Mouse (Mus musculus): ENCODE data around the gene Cacng1.

Cacng1 gene

GRCm38 (mm10) chr11:107721057-107721456 is 4.7 kb upstream of the Cacng1 start:
- ChIA-PET POLR2A (interaction anchor here in 1 of 4 experiments (1.2 kb wide), 1 partner anchor 16 kb away, joined by 4 read pairs; no protein-coding TSS in a partner anchor), CTCF (interaction anchor here in 1 of 4 experiments (0.6 kb wide), 1 partner anchor 237 kb away, joined by 3 read pairs; no protein-coding TSS in a partner anchor)

GRCm38 (mm10) chr11:107720264-107721021 is 4.1 kb upstream of the Cacng1 start:
- ChIA-PET CTCF (interaction anchor here in 1 of 4 experiments (0.6 kb wide), 1 partner anchor 237 kb away, joined by 3 read pairs; no protein-coding TSS in a partner anchor), POLR2A (interaction anchor here in 1 of 4 experiments (1.2 kb wide), 1 partner anchor 16 kb away, joined by 4 read pairs; no protein-coding TSS in a partner anchor)

- CTCF ChIA-PET = no interaction called here
- POLR2A ChIA-PET = no interaction called here
Observed at GRCm38 (mm10) chr11:107714368-107714767, 2.0 kb downstream of the Cacng1 start.

GRCm38 (mm10) chr11:107710379-107710778 is 5.9 kb downstream of the Cacng1 start:
- CTCF ChIA-PET = interaction anchor here in 2 of 4 experiments (0.6 kb wide), 2 partner anchors 149 to 545 kb away, joined by 3 to 7 read pairs; no protein-coding TSS in a partner anchor
- POLR2A ChIA-PET = interaction anchor here in 1 of 4 experiments (1.0 kb wide), 1 partner anchor 13 kb away, joined by 3 read pairs; no protein-coding TSS in a partner anchor

GRCm38 (mm10) chr11:107707897-107708610 is 8.3 kb downstream of the Cacng1 start:
- ChIA-PET CTCF (no interaction called here), POLR2A (no interaction called here)

GRCm38 (mm10) chr11:107705476-107706074 is 10.7 kb downstream of the Cacng1 start:
- POLR2A ChIA-PET = interaction anchor here in 3 of 4 experiments (0.5 to 1.4 kb wide), 4 partner anchors 8 to 81 kb away, joined by 3 read pairs; no protein-coding TSS in a partner anchor
- CTCF ChIA-PET = interaction anchor here in 1 of 4 experiments (0.5 kb wide), 2 partner anchors 55 to 132 kb away, joined by 3 to 8 read pairs; no protein-coding TSS in a partner anchor

- POLR2A ChIA-PET = no interaction called here
- CTCF ChIA-PET = no interaction called here
Observed at GRCm38 (mm10) chr11:107705060-107705459, 11.3 kb downstream of the Cacng1 start.

- ChIA-PET POLR2A (interaction anchor here in 1 of 4 experiments (0.6 to 1.7 kb wide), 2 partner anchors 13 to 30 kb away, joined by 3 to 4 read pairs; no protein-coding TSS in a partner anchor), CTCF (no interaction called here)
Observed at GRCm38 (mm10) chr11:107703272-107704134, 12.8 kb downstream of the Cacng1 start.

GRCm38 (mm10) chr11:107699967-107700366 is 16.4 kb downstream of the Cacng1 start:
- POLR2A ChIA-PET = no interaction called here
- CTCF ChIA-PET = no interaction called here

- POLR2A ChIA-PET = interaction anchor here in 1 of 4 experiments (0.7 kb wide), 3 partner anchors 13 to 186 kb away, joined by 3 to 5 read pairs (median 3); no protein-coding TSS in a partner anchor
Observed at GRCm38 (mm10) chr11:107693338-107693737, 23.0 kb downstream of the Cacng1 start.

GRCm38 (mm10) chr11:107691569-107691968 is 24.8 kb downstream of the Cacng1 start:
- ChIA-PET CTCF (no interaction called here), POLR2A (interaction anchor here in 1 of 4 experiments (1.1 kb wide), 1 partner anchor 8 kb away, joined by 4 read pairs; no protein-coding TSS in a partner anchor)

More at GRCm38 (mm10) chr11:107693338-107693737, 23.0 kb downstream of the Cacng1 start:
- CTCF ChIA-PET = no interaction called here

GRCm38 (mm10) chr11:107688480-107688879 is 27.8 kb downstream of the Cacng1 start:
- CTCF ChIA-PET = interaction anchor here in 1 of 4 experiments (0.5 kb wide), 1 partner anchor 59 kb away, joined by 4 read pairs; no protein-coding TSS in a partner anchor
- POLR2A ChIA-PET = interaction anchor here in 2 of 4 experiments (0.6 to 1.2 kb wide), 2 partner anchors 13 to 127 kb away, joined by 3 to 4 read pairs; no protein-coding TSS in a partner anchor

- POLR2A ChIA-PET = interaction anchor here in 2 of 4 experiments (0.9 to 2.1 kb wide), 6 partner anchors 9 to 419 kb away, joined by 3 to 7 read pairs (median 4); no protein-coding TSS in a partner anchor
Observed at GRCm38 (mm10) chr11:107686290-107686689, 30.0 kb downstream of the Cacng1 start.

GRCm38 (mm10) chr11:107683544-107684465 is 32.5 kb downstream of the Cacng1 start:
- CTCF ChIA-PET = interaction anchor here in 1 of 4 experiments (0.6 kb wide), 1 partner anchor 521 kb away, joined by 5 read pairs; no protein-coding TSS in a partner anchor
- POLR2A ChIA-PET = interaction anchor here in 2 of 4 experiments (0.6 to 1.9 kb wide), 6 partner anchors 8 to 25 kb away, joined by 3 to 8 read pairs (median 4); no protein-coding TSS in a partner anchor

More at GRCm38 (mm10) chr11:107686290-107686689, 30.0 kb downstream of the Cacng1 start:
- CTCF ChIA-PET = interaction anchor here in 2 of 4 experiments (0.6 to 1.0 kb wide), 3 partner anchors 9 to 888 kb away, joined by 3 to 5 read pairs (median 3); no protein-coding TSS in a partner anchor

- ChIA-PET CTCF (interaction anchor here in 1 of 4 experiments (0.6 kb wide), 1 partner anchor 1560 kb away, joined by 6 read pairs; no protein-coding TSS in a partner anchor), POLR2A (interaction anchor here in 1 of 4 experiments (0.9 to 1.2 kb wide), 4 partner anchors 9 to 24 kb away, joined by 3 to 4 read pairs (median 4); no protein-coding TSS in a partner anchor)
Observed at GRCm38 (mm10) chr11:107682694-107683355, 33.5 kb downstream of the Cacng1 start.
